Mouse (Mus musculus) bone marrow, adult 2 months (tissue): ENCODE data around the gene Epb41l2.

Experiments
- CTCF ChIP-seq: fragments of 200-500 bp; IDR thresholded peaks from 2 replicates; pipeline ENCODE4 v1.5.1; 2011; ENCODE audit warnings: low read length, control low read depth; ENCODE audit not compliant: control insufficient read depth, insufficient read depth
- POLR2A ChIP-seq: fragments of 200-500 bp; IDR thresholded peaks from 2 replicates; pipeline ENCODE4 v1.6.1; 2011; ENCODE audit warnings: low read depth, mild to moderate bottlenecking, control low read depth, low read length, borderline replicate concordance; ENCODE audit not compliant: control insufficient read depth

- no peak for TF ChIP-seq CTCF
- no peak for TF ChIP-seq POLR2A
Observed at GRCm38 (mm10) chr10:25402886-25403285, 43.3 kb downstream of the Epb41l2 start.
